ENCODE assay signal across 11 mouse cellular contexts in the genomic region with DNA sequence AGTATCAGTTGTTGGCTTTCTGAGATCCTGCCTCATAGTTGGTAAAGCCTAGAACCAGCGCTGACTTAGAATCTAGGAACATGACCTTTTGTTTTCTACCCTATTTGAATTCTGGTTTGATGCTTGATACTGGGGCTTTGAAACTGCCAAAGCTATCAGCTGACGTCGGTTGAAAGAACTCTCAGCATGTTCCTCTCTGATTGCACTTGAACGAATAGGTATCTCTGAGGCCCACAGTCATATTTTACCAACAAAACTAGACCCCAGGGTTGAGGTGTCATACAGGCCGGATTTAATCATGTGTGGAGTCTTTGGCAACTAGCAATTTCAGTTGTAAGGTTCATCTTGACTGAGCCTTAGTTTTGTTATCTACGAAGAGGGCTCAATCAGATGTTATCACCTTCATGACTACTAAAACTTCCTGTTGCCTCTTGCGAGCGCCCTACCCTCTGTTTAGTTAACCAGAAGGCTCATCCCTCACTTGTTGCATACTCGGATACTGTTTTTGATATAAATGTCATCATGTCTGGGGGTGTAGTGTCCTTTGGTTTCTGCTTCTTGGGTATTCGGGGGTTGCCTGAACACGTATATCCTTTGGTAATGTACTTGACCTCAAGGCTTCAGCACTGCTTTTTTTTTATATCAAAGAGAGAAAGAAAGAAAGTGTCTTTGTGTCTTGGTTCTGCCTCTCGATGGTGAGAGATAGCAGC. TPM values are rescaled to one million over a fixed set of nuclear protein-coding genes. Genes with fewer than 3 reads are reported as not detected.
A peak's percentile ranks its signal among the peaks of the same experiment; 100 is the strongest.
DNase-seq lines count a peak whose midpoint lies in the region; ATAC-seq and TF ChIP-seq lines count a peak whose summit lies in the region.
"Had no signal": no experiment of that assay in that cellular context is flagged by ENCODE, and none has a peak within 500 bp of the region (broad histone marks: within the 10 kb centered on the region; RNA-seq: fewer than 3 reads in every experiment).

No protein-coding gene starts in this region.

- WGBS in heart, embryonic 15.5 days: 58% methylated on average over 12 of the region's 12 CpGs
- WGBS in spleen, adult 2 months: 61% methylated on average over 12 of the region's 12 CpGs
- WGBS in hindbrain, embryonic 13.5 days: 87% methylated on average over 12 of the region's 12 CpGs

- H3K4me3 ChIP-seq in heart, embryonic 15.5 days: no peak overlapping the region
- H3K4me3 ChIP-seq in spleen, adult 2 months (ENCODE audit: extremely low read depth, insufficient read depth, insufficient read length): no peak overlapping the region
- no peak overlapping the region for H3K4me3 ChIP-seq in hindbrain, embryonic 13.5 days
- H3K4me3 ChIP-seq: midbrain, embryonic 12.5 days had no signal

- peaks cover 27% of the 10 kb centered on the region for H3K4me1 ChIP-seq in heart, embryonic 15.5 days (replicated peaks)
- peaks cover 15% of the 10 kb centered on the region for H3K4me1 ChIP-seq in spleen, adult 2 months (ENCODE audit: control insufficient read depth, insufficient read depth, insufficient read length)
- H3K4me1 ChIP-seq in hindbrain, embryonic 13.5 days (replicated peaks): no peaks in the 10 kb centered on the region
- H3K4me1 ChIP-seq: midbrain, embryonic 12.5 days had no signal

- no peaks in the 10 kb centered on the region for H3K27me3 ChIP-seq in heart, embryonic 15.5 days
- no peaks in the 10 kb centered on the region for H3K27me3 ChIP-seq in spleen, adult 2 months (ENCODE audit: control insufficient read depth, insufficient read depth, low read length)
- no peaks in the 10 kb centered on the region for H3K27me3 ChIP-seq in hindbrain, embryonic 13.5 days
- H3K27me3 ChIP-seq: midbrain, embryonic 12.5 days had no signal

- TF ChIP-seq CTCF in spleen, adult 2 months (IDR thresholded peaks at IDR 0.05; ENCODE audit: extremely low read depth, insufficient read depth, insufficient read length, insufficient replicate concordance): no peak

- no peak for ATAC-seq in heart, embryonic 15.5 days (replicated peaks; ENCODE audit: insufficient number of reproducible peaks, insufficient read depth, low FRiP score, low read depth)
- peak; percentile 67 for ATAC-seq in inflammation-experienced regulatory T-cells, adult 6 months
- no peak for ATAC-seq in hindbrain, embryonic 13.5 days (ENCODE audit: low FRiP score)
- ATAC-seq: forebrain, embryonic 14.5 days had no signal

- H3K9me3 ChIP-seq in heart, embryonic 15.5 days (replicated peaks): no peaks in the 10 kb centered on the region
- H3K9me3 ChIP-seq in hindbrain, embryonic 13.5 days: no peaks in the 10 kb centered on the region
- H3K9me3 ChIP-seq: midbrain, embryonic 12.5 days had no signal

- H3K9ac ChIP-seq in heart, embryonic 15.5 days: no peak overlapping the region
- no peak overlapping the region for H3K9ac ChIP-seq in hindbrain, embryonic 13.5 days
- H3K9ac ChIP-seq: midbrain, embryonic 12.5 days had no signal

- no peak overlapping the region for H3K4me2 ChIP-seq in heart, embryonic 15.5 days
- no peak overlapping the region for H3K4me2 ChIP-seq in hindbrain, embryonic 13.5 days
- H3K4me2 ChIP-seq: midbrain, embryonic 12.5 days had no signal

- H3K36me3 ChIP-seq in heart, embryonic 15.5 days: no peaks in the 10 kb centered on the region
- peaks cover 6% of the 10 kb centered on the region for H3K36me3 ChIP-seq in spleen, adult 2 months (ENCODE audit: control insufficient read depth, insufficient read depth, low read length)
- H3K36me3 ChIP-seq in hindbrain, embryonic 13.5 days: peaks cover 25% of the 10 kb centered on the region

- no peak for TF ChIP-seq POLR2A in spleen, adult 2 months (IDR thresholded peaks at IDR 0.05; ENCODE audit: low read depth, low read length)

- H3K27ac ChIP-seq in heart, embryonic 15.5 days: peak overlapping the region; percentile 79
- peak overlapping the region; percentile 91 for H3K27ac ChIP-seq in spleen, adult 2 months (ENCODE audit: insufficient read depth, low read length)
- no peak overlapping the region for H3K27ac ChIP-seq in hindbrain, embryonic 13.5 days
- H3K27ac ChIP-seq: midbrain, embryonic 12.5 days had no signal

- intact Hi-C loops in heart, postnatal 10 days (cut with DNase I): loop anchor here (2.0 kb wide), 1 partner anchor 16 kb away; the partner anchor contains the start of gene Tbc1d10a

- no peak for DNase-seq in heart, postnatal 10 days
- no peak for DNase-seq in spleen, adult 2 months (ENCODE audit: low read depth in 1 of 2, low spot score in 2 of 2)
- no peak for DNase-seq in spleen, adult 18-20 months
- DNase-seq in thymus, postnatal 14 days: peak; percentile 31
- no peak for DNase-seq in ovary, postnatal 36 days (ENCODE audit: low spot score)

RNA-seq across cellular contexts. Expression of gene Castor1, which starts 14.9 kb away (rescaled TPM):
- polyA plus RNA-seq in heart, embryonic 15.5 days (2015; fragmentation: Nextera tagmentation; extraction: Ambion mirVana): 6.7 and 13.3 TPM in 2 replicates
- 10 to 100 TPM in 1 of 2 experiments, 1 to 10 TPM in 1; 7.9 to 10.4 TPM for total RNA-seq in heart, postnatal 10 days (2021)
- 9.9 and 11.4 TPM in 2 replicates for polyA plus RNA-seq in spleen, adult 2 months (2012; rRNA removed)
- polyA plus RNA-seq in inflammation-experienced regulatory T-cells, adult 6 months (2017; shearing (Covaris generic)): 10 to 100 TPM; 25.7 to 42.0 (median 37.8) TPM
- polyA plus RNA-seq in hindbrain, embryonic 13.5 days (2015; fragmentation: Nextera tagmentation; extraction: Ambion mirVana): 2.2 and 2.3 TPM in 2 replicates

RNA-seq across cellular contexts. Expression of gene Tbc1d10a, which starts 16.6 kb away (rescaled TPM):
- 13.9 and 21.6 TPM in 2 replicates for polyA plus RNA-seq in heart, embryonic 15.5 days (2015; fragmentation: Nextera tagmentation; extraction: Ambion mirVana)
- total RNA-seq in heart, postnatal 10 days (2021): 10 to 100 TPM; 12.3 to 12.6 TPM
- polyA plus RNA-seq in spleen, adult 2 months (2012; rRNA removed): 46.7 and 53.9 TPM in 2 replicates
- polyA plus RNA-seq in inflammation-experienced regulatory T-cells, adult 6 months (2017; shearing (Covaris generic)): 10 to 100 TPM; 14.3 to 20.5 (median 19.0) TPM
- 26.1 and 28.0 TPM in 2 replicates for polyA plus RNA-seq in hindbrain, embryonic 13.5 days (2015; fragmentation: Nextera tagmentation; extraction: Ambion mirVana)

RNA-seq across cellular contexts. Expression of gene Osm, which starts 33.1 kb away (rescaled TPM):
- polyA plus RNA-seq in heart, embryonic 15.5 days (2015; fragmentation: Nextera tagmentation; extraction: Ambion mirVana): 0.09 and 0.33 TPM in 2 replicates
- not detected for total RNA-seq in heart, postnatal 10 days (2021)
- 3.3 and 3.7 TPM in 2 replicates for polyA plus RNA-seq in spleen, adult 2 months (2012; rRNA removed)
- 10 to 100 TPM; 11.2 to 23.6 (median 16.6) TPM for polyA plus RNA-seq in inflammation-experienced regulatory T-cells, adult 6 months (2017; shearing (Covaris generic))
- 0.14 TPM in 1 of 2 replicates, not detected in the other for polyA plus RNA-seq in hindbrain, embryonic 13.5 days (2015; fragmentation: Nextera tagmentation; extraction: Ambion mirVana)
- total RNA-seq: left cerebral cortex, postnatal 36 days had no signal
- polyA plus RNA-seq: midbrain, embryonic 12.5 days had no signal

RNA-seq across cellular contexts. Expression of gene Sf3a1, which starts 43.0 kb away (rescaled TPM):
- 27.0 and 32.8 TPM in 2 replicates for polyA plus RNA-seq in heart, embryonic 15.5 days (2015; fragmentation: Nextera tagmentation; extraction: Ambion mirVana)
- 10 to 100 TPM; 45.6 to 54.6 TPM for total RNA-seq in heart, postnatal 10 days (2021)
- polyA plus RNA-seq in spleen, adult 2 months (2012; rRNA removed): 27.9 and 31.9 TPM in 2 replicates
- polyA plus RNA-seq in inflammation-experienced regulatory T-cells, adult 6 months (2017; shearing (Covaris generic)): 10 to 100 TPM; 54.2 to 71.2 (median 66.6) TPM
- 54.3 and 55.1 TPM in 2 replicates for polyA plus RNA-seq in hindbrain, embryonic 13.5 days (2015; fragmentation: Nextera tagmentation; extraction: Ambion mirVana)

RNA-seq across cellular contexts. Expression of gene Ccdc157, which starts 43.1 kb away (rescaled TPM):
- 4.4 and 5.5 TPM in 2 replicates for polyA plus RNA-seq in heart, embryonic 15.5 days (2015; fragmentation: Nextera tagmentation; extraction: Ambion mirVana)
- total RNA-seq in heart, postnatal 10 days (2021): 1 to 10 TPM; 5.8 to 8.0 TPM
- polyA plus RNA-seq in spleen, adult 2 months (2012; rRNA removed): 4.3 and 4.4 TPM in 2 replicates
- 1 to 10 TPM; 1.5 to 2.9 (median 2.9) TPM for polyA plus RNA-seq in inflammation-experienced regulatory T-cells, adult 6 months (2017; shearing (Covaris generic))
- polyA plus RNA-seq in hindbrain, embryonic 13.5 days (2015; fragmentation: Nextera tagmentation; extraction: Ambion mirVana): 7.2 and 8.1 TPM in 2 replicates
